ENCODE assay signal across 28 mouse cellular contexts in genomic region chr9:78354665-78355578, GRCm38 (mm10). TPM values are rescaled to one million over a fixed set of nuclear protein-coding genes. Genes with fewer than 3 reads are reported as not detected.
DNase-seq lines count a peak whose midpoint lies in the region; ATAC-seq and TF ChIP-seq lines count a peak whose summit lies in the region.
"Had no signal": no experiment of that assay in that cellular context is flagged by ENCODE, and none has a peak within 500 bp of the region (broad histone marks: within the 10 kb centered on the region; RNA-seq: fewer than 3 reads in every experiment).

No protein-coding gene starts in this region.

- H3K9ac ChIP-seq in lung, embryonic 14.5 days: no peak overlapping the region
- H3K9ac ChIP-seq: embryonic facial prominence, embryonic 15.5 days; forebrain, postnatal 0 days; heart, embryonic 13.5 days; hindbrain, embryonic 14.5 days; limb, embryonic 13.5 days; lung, embryonic 15.5 days had no signal

- H3K4me1 ChIP-seq in lung, embryonic 14.5 days (ENCODE audit: insufficient read depth): no peaks in the 10 kb centered on the region
- H3K4me1 ChIP-seq: embryonic facial prominence, embryonic 15.5 days; heart, embryonic 13.5 days; limb, embryonic 13.5 days; lung, embryonic 15.5 days had no signal

- ATAC-seq in lung, embryonic 14.5 days (ENCODE audit: insufficient read depth): no peak
- ATAC-seq: forebrain, postnatal 0 days had no signal

- no peak overlapping the region for H3K4me3 ChIP-seq in lung, embryonic 14.5 days (ENCODE audit: low read depth, low read length)
- H3K4me3 ChIP-seq: embryonic facial prominence, embryonic 15.5 days; heart, embryonic 13.5 days; limb, embryonic 13.5 days; lung, embryonic 15.5 days had no signal

- H3K27me3 ChIP-seq in lung, embryonic 14.5 days (ENCODE audit: insufficient read depth, low read length): no peaks in the 10 kb centered on the region
- H3K27me3 ChIP-seq: embryonic facial prominence, embryonic 15.5 days; heart, embryonic 13.5 days; limb, embryonic 13.5 days; lung, embryonic 15.5 days had no signal

- 79% methylated on average over 11 of the region's 11 CpGs for WGBS in lung, embryonic 14.5 days

- DNase-seq in heart, adult 8-10 months (ENCODE audit: low spot score): peak; percentile 5
- no peak for DNase-seq in heart, postnatal 10 days
- DNase-seq in lung, embryonic 14.5 days: peak; percentile 17
- DNase-seq in lung, postnatal 36 days: no peak
- DNase-seq in kidney, postnatal 14 days: peak; percentile 45
- DNase-seq in left cerebral cortex, adult 8-10 months (ENCODE audit: low spot score in 2 of 2): no peak
- no peak for DNase-seq in gastrocnemius, postnatal 4 days (ENCODE audit: low spot score in 2 of 2)
- DNase-seq: adrenal gland, postnatal 25 days; cerebellum, adult 18-20 months; cerebellum, postnatal 25 days; forebrain, postnatal 0 days; heart, postnatal 36 days; right cerebral cortex, adult 18-20 months had no signal

- H3K4me2 ChIP-seq in lung, embryonic 14.5 days: no peak overlapping the region
- H3K4me2 ChIP-seq: embryonic facial prominence, embryonic 15.5 days; heart, embryonic 13.5 days; hindbrain, embryonic 14.5 days; limb, embryonic 13.5 days; lung, embryonic 15.5 days; midbrain, embryonic 11.5 days had no signal

- no peak for TF ChIP-seq CTCF in lung, embryonic 14.5 days (IDR thresholded peaks at IDR 0.05; ENCODE audit: low read depth)

- no peaks in the 10 kb centered on the region for H3K36me3 ChIP-seq in lung, embryonic 14.5 days (ENCODE audit: insufficient read depth)
- H3K36me3 ChIP-seq: embryonic facial prominence, embryonic 15.5 days; G1E; heart, embryonic 13.5 days; limb, embryonic 13.5 days; lung, embryonic 15.5 days had no signal

- no peaks in the 10 kb centered on the region for H3K9me3 ChIP-seq in lung, embryonic 14.5 days (ENCODE audit: low read depth, low read length)
- H3K9me3 ChIP-seq: embryonic facial prominence, embryonic 15.5 days; G1E; heart, embryonic 13.5 days; limb, embryonic 13.5 days; lung, embryonic 15.5 days had no signal

- H3K27ac ChIP-seq in lung, embryonic 14.5 days (ENCODE audit: low read depth): no peak overlapping the region
- H3K27ac ChIP-seq: embryonic facial prominence, embryonic 15.5 days; heart, embryonic 13.5 days; hindbrain, embryonic 14.5 days; limb, embryonic 13.5 days; lung, embryonic 15.5 days; macrophage had no signal

- intact Hi-C loops in heart, postnatal 10 days (cut with DNase I): no loop called here

RNA-seq across cellular contexts. Expression of gene Gsta2, which starts 0.7 kb away (rescaled TPM):
- total RNA-seq in heart, adult 8-10 months (2022): 1 to 10 TPM; 1.4 to 4.4 (median 2.6) TPM
- not detected for total RNA-seq in heart, postnatal 10 days (2021)
- 0.21 TPM in 1 of 2 replicates, not detected in the other for polyA plus RNA-seq in lung, embryonic 14.5 days (2014; fragmentation: Nextera tagmentation; extraction: Ambion mirVana)
- total RNA-seq in left cerebral cortex, adult 8-10 months (2022): not detected
- not detected for total RNA-seq in gastrocnemius, postnatal 4 days (2021)
- total RNA-seq: forebrain, postnatal 0 days; G1E; layer of hippocampus, postnatal 10 days; left cerebral cortex, postnatal 10 days; monocyte, adult 5-6 weeks had no signal
- polyA plus RNA-seq: forebrain, postnatal 0 days; G1E; heart, embryonic 13.5 days; hindbrain, embryonic 14.5 days; large intestine, adult 2 months; macrophage; midbrain, embryonic 11.5 days; neural tube, embryonic 11.5 days had no signal

RNA-seq across cellular contexts. Expression of gene Dppa5a, which starts 13.1 kb away (rescaled TPM):
- total RNA-seq in heart, adult 8-10 months (2022): not detected
- total RNA-seq in heart, postnatal 10 days (2021): not detected
- polyA plus RNA-seq in lung, embryonic 14.5 days (2014; fragmentation: Nextera tagmentation; extraction: Ambion mirVana): not detected in 2 replicates
- total RNA-seq in left cerebral cortex, adult 8-10 months (2022): under 1 TPM in 1 of 4 experiments, not detected in 3; 0.65 TPM
- not detected for total RNA-seq in gastrocnemius, postnatal 4 days (2021)
- total RNA-seq: adrenal gland, postnatal 25 days; G1E; gastrocnemius, adult 18-20 months; heart, postnatal 36 days; layer of hippocampus, postnatal 10 days; monocyte, adult 5-6 weeks had no signal
- polyA plus RNA-seq: G1E; gonadal fat pad, adult 2 months; heart, embryonic 13.5 days; large intestine, adult 2 months; lung, embryonic 15.5 days; macrophage had no signal

RNA-seq across cellular contexts. Expression of gene Ooep, which starts 23.6 kb away (rescaled TPM):
- not detected for total RNA-seq in heart, adult 8-10 months (2022)
- not detected for total RNA-seq in heart, postnatal 10 days (2021)
- polyA plus RNA-seq in lung, embryonic 14.5 days (2014; fragmentation: Nextera tagmentation; extraction: Ambion mirVana): 1.7 and 2.9 TPM in 2 replicates
- total RNA-seq in left cerebral cortex, adult 8-10 months (2022): not detected
- under 1 TPM in 1 of 2 experiments, not detected in 1; 0.20 TPM for total RNA-seq in gastrocnemius, postnatal 4 days (2021)
- total RNA-seq: adrenal gland, postnatal 25 days; G1E; gastrocnemius, adult 18-20 months; heart, postnatal 36 days; monocyte, adult 5-6 weeks had no signal
- polyA plus RNA-seq: G1E; gonadal fat pad, adult 2 months; macrophage had no signal

RNA-seq across cellular contexts. Expression of gene Omt2b, which starts 27.5 kb away (rescaled TPM):
- total RNA-seq in heart, adult 8-10 months (2022): not detected
- total RNA-seq in heart, postnatal 10 days (2021): not detected
- polyA plus RNA-seq in lung, embryonic 14.5 days (2014; fragmentation: Nextera tagmentation; extraction: Ambion mirVana): not detected in 2 replicates
- not detected for total RNA-seq in left cerebral cortex, adult 8-10 months (2022)
- not detected for total RNA-seq in gastrocnemius, postnatal 4 days (2021)
- total RNA-seq: adrenal gland, postnatal 25 days; forebrain, postnatal 0 days; G1E; gastrocnemius, adult 18-20 months; heart, postnatal 36 days; layer of hippocampus, postnatal 10 days; left cerebral cortex, postnatal 10 days; monocyte, adult 5-6 weeks had no signal
- polyA plus RNA-seq: embryonic facial prominence, embryonic 15.5 days; forebrain, postnatal 0 days; gonadal fat pad, adult 2 months; heart, embryonic 13.5 days; hindbrain, embryonic 14.5 days; large intestine, adult 2 months; limb, embryonic 13.5 days; lung, embryonic 15.5 days; macrophage; midbrain, embryonic 11.5 days; neural tube, embryonic 11.5 days had no signal

RNA-seq across cellular contexts. Expression of gene Omt2a, which starts 40.3 kb away (rescaled TPM):
- total RNA-seq in heart, adult 8-10 months (2022): not detected
- total RNA-seq in heart, postnatal 10 days (2021): not detected
- not detected in 2 replicates for polyA plus RNA-seq in lung, embryonic 14.5 days (2014; fragmentation: Nextera tagmentation; extraction: Ambion mirVana)
- not detected for total RNA-seq in left cerebral cortex, adult 8-10 months (2022)
- not detected for total RNA-seq in gastrocnemius, postnatal 4 days (2021)
- total RNA-seq: adrenal gland, postnatal 25 days; forebrain, postnatal 0 days; gastrocnemius, adult 18-20 months; heart, postnatal 36 days; layer of hippocampus, postnatal 10 days; left cerebral cortex, postnatal 10 days; monocyte, adult 5-6 weeks had no signal
- polyA plus RNA-seq: embryonic facial prominence, embryonic 15.5 days; forebrain, postnatal 0 days; G1E; gonadal fat pad, adult 2 months; heart, embryonic 13.5 days; hindbrain, embryonic 14.5 days; large intestine, adult 2 months; limb, embryonic 13.5 days; lung, embryonic 15.5 days; macrophage; midbrain, embryonic 11.5 days; neural tube, embryonic 11.5 days had no signal

Comparison
In these comparisons a context has a peak if more than half of its experiments do, and no peak if none do; other contexts are left out.
1. DNase-seq: peak in heart, adult 8-10 months (single experiment), lung, embryonic 14.5 days (single experiment) and kidney, postnatal 14 days (single experiment); none in heart, postnatal 10 days (0 of 2), lung, postnatal 36 days (single experiment), left cerebral cortex, adult 8-10 months (0 of 2) and gastrocnemius, postnatal 4 days (0 of 2).